Mouse (Mus musculus) bone marrow, adult 2 months (tissue): ENCODE results near the gene Nrl. TPM values are rescaled to one million over a fixed set of nuclear protein-coding genes. Genes with fewer than 3 reads are reported as not detected.

Experiments
- H3K27ac ChIP-seq: fragments of 200-500 bp; 2 replicates; pipeline ENCODE4 v1.5.1; 2012; ENCODE audit warnings: low read depth, mild to moderate bottlenecking, control low read depth, inconsistent platforms, low read length; ENCODE audit not compliant: control insufficient read depth, poor library complexity, insufficient read depth
- H3K4me1 ChIP-seq: fragments of 200-500 bp; 2 replicates; pipeline ENCODE4 v1.6.1; 2011; ENCODE audit warnings: low read length; ENCODE audit not compliant: control insufficient read depth, insufficient read depth
- H3K4me3 ChIP-seq: fragments of 200-500 bp; replicated peaks from 2 replicates; pipeline ENCODE3; 2011; ENCODE audit warnings: mild to moderate bottlenecking, low read depth, low read length, control low read depth; ENCODE audit not compliant: control insufficient read depth
- CTCF ChIP-seq: fragments of 200-500 bp; IDR thresholded peaks from 2 replicates; pipeline ENCODE4 v1.5.1; 2011; ENCODE audit warnings: low read length, control low read depth; ENCODE audit not compliant: control insufficient read depth, insufficient read depth
- POLR2A ChIP-seq: fragments of 200-500 bp; IDR thresholded peaks from 2 replicates; pipeline ENCODE4 v1.6.1; 2011; ENCODE audit warnings: low read depth, mild to moderate bottlenecking, control low read depth, low read length, borderline replicate concordance; ENCODE audit not compliant: control insufficient read depth
- WGBS: fragments of 180-500 bp; shearing (Covaris S2); methylation state at CpG from one replicate; pipeline ENCODE4 v1.1.7; 2018; 5-methylcytosine and 5-hydroxymethylcytosine counted together
- polyA plus RNA-seq: library from polyadenylated mRNA; stranded (reverse); fragments of >200 nt; gene quantifications from 2 replicates; pipeline ENCODE4 v1.2.4, GENCODE M21; 2011; ENCODE audit warnings: low replicate concordance; ENCODE audit not compliant: missing spikeins, insufficient read depth, insufficient read length

Nrl gene
- polyA plus RNA-seq, 1 experiment = 0.70 TPM

- Histone ChIP-seq H3K4me3 (no peak overlapping the region), H3K4me1 (no peaks in the 10 kb centered on the region), H3K27ac (no peak overlapping the region)
- TF ChIP-seq POLR2A = no peak
- TF ChIP-seq CTCF = no peak
- WGBS = 3% methylated on average over 61 of the region's 61 CpGs
Observed at GRCm38 (mm10) chr14:55520451-55521361, 4.1 kb downstream of the Nrl start.

GRCm38 (mm10) chr14:55519604-55520003 lies 5.2 kb downstream of the Nrl start:
- Histone ChIP-seq H3K4me3 (no peak overlapping the region), H3K4me1 (no peaks in the 10 kb centered on the region), H3K27ac (no peak overlapping the region)
- TF ChIP-seq POLR2A = no peak
- TF ChIP-seq CTCF = no peak
- WGBS = 65% methylated on average over 4 of the region's 4 CpGs

GRCm38 (mm10) chr14:55518897-55519296 lies 5.9 kb downstream of the Nrl start:
- H3K4me3 ChIP-seq = no peak overlapping the region
- H3K27ac ChIP-seq = no peak overlapping the region
- no peak for TF ChIP-seq POLR2A
- no peak for TF ChIP-seq CTCF
- 68% methylated on average over 2 of the region's 2 CpGs for WGBS
- H3K4me1 ChIP-seq = no peaks in the 10 kb centered on the region

- WGBS = 89% methylated on average over 4 of the region's 4 CpGs
- Histone ChIP-seq H3K4me1 (no peaks in the 10 kb centered on the region), H3K4me3 (no peak overlapping the region), H3K27ac (no peak overlapping the region)
- TF ChIP-seq CTCF (no peak), POLR2A (no peak)
Observed at GRCm38 (mm10) chr14:55515846-55516245, 8.9 kb downstream of the Nrl start.

GRCm38 (mm10) chr14:55513927-55514326 lies 10.9 kb downstream of the Nrl start:
- TF ChIP-seq POLR2A (no peak), CTCF (no peak)
- H3K4me1 ChIP-seq = no peaks in the 10 kb centered on the region
- no peak overlapping the region for H3K4me3 ChIP-seq
- no peak overlapping the region for H3K27ac ChIP-seq
- WGBS = 51% methylated on average over 10 of the region's 10 CpGs

- 53% methylated on average over 7 of the region's 7 CpGs for WGBS
Observed at GRCm38 (mm10) chr14:55511037-55511436, 13.7 kb downstream of the Nrl start.

GRCm38 (mm10) chr14:55510125-55510731 lies 14.6 kb downstream of the Nrl start, which contains the start of gene Cpne6:
Cpne6 (plus strand) TSS chr14:55510445.
- no peak within 1 kb of the TSS for H3K4me3 ChIP-seq
- no peaks in the 10 kb centered on the region for H3K4me1 ChIP-seq
- WGBS = 71% methylated on average over 22 of the region's 22 CpGs
- no peak for TF ChIP-seq CTCF
- TF ChIP-seq POLR2A = no peak
- H3K27ac ChIP-seq = no peak within 1 kb of the TSS

More at GRCm38 (mm10) chr14:55511037-55511436, 13.7 kb downstream of the Nrl start:
- Histone ChIP-seq H3K4me1 (no peaks in the 10 kb centered on the region), H3K4me3 (no peak overlapping the region), H3K27ac (no peak overlapping the region)
- TF ChIP-seq CTCF (no peak), POLR2A (no peak)

GRCm38 (mm10) chr14:55509540-55509939 lies 15.2 kb downstream of the Nrl start:
- Histone ChIP-seq H3K4me3 (no peak overlapping the region), H3K4me1 (no peaks in the 10 kb centered on the region), H3K27ac (no peak overlapping the region)
- no peak for TF ChIP-seq CTCF
- 77% methylated on average over 10 of the region's 10 CpGs for WGBS

GRCm38 (mm10) chr14:55507801-55508200 lies 17.0 kb downstream of the Nrl start:
- Histone ChIP-seq H3K4me1 (no peaks in the 10 kb centered on the region), H3K27ac (no peak overlapping the region), H3K4me3 (no peak overlapping the region)
- 57% methylated on average over 7 of the region's 7 CpGs for WGBS
- TF ChIP-seq CTCF = no peak
- no peak for TF ChIP-seq POLR2A
